Mouse (Mus musculus) kidney, adult 11 months (tissue): ENCODE data around the gene Alg6.

Experiments
- DNase-seq: peaks from one replicate; pipeline ENCODE4 v3.0.0; 2022

Alg6 gene

GRCm38 (mm10) chr4:99714904-99715782, at the start of gene Alg6:
Gene Alg6 (plus strand): TSS chr4:99715664.
- peak; percentile 95 for DNase-seq

DNA sequence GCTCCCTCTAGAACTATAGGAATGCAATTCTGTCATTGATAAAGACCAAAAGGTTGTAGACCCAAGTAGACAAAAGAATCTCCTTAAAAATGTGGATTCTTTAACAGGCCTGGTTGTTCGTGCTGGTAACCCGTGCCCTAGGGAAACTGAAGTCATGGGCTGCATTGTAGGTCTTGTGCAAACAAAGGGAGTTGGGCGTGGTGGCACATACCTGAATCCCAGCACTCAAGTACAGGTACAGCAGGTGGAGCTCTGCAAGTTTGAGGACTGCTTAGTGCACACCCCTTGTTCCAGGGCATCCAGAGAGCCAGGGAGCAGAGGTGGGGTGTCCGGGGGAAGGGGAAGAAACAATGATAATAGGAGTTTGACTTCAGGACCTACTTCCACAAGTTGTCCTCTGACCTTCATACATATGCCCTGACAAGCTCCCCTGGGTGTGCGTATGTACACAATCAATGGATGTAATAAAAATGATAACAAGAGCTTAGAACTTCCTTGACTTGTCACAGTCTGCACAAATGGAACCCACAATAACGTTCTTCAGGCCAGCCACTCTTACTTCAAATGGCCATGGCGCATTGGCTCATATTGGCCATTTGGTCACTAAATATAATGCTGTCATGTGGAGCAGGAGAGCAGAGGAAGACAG, 45.1 kb upstream of the Alg6 start:
- no peak for DNase-seq

GRCm38 (mm10) chr4:99675191-99675590, 40.3 kb upstream of the Alg6 start:
- DNase-seq = no peak

- DNase-seq = no peak
Observed at GRCm38 (mm10) chr4:99683941-99684340, 31.5 kb upstream of the Alg6 start.

- no peak for DNase-seq
Observed at GRCm38 (mm10) chr4:99686308-99686707, 29.2 kb upstream of the Alg6 start.

- no peak for DNase-seq
Observed at GRCm38 (mm10) chr4:99712583-99713183, 2.8 kb upstream of the Alg6 start.

DNA sequence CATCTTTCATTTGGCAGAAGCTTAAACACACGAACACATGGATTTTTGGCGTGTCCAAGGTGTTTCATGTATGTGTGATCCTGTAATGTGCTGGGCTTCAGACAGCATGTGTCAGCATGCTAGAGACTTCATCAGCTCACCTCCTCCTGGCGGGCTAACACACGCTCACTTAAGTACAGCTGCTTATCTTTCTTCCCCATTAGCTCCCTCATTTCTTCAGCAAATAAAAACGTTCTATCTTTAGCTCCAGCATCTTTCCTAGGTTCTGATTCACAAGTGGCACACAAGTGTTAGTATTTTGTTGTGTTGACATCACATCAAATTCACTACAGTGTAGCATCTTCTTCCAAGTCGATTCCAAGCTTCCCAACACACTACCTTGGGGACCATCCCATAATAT, 1.5 kb upstream of the Alg6 start:
- no peak for DNase-seq

DNA sequence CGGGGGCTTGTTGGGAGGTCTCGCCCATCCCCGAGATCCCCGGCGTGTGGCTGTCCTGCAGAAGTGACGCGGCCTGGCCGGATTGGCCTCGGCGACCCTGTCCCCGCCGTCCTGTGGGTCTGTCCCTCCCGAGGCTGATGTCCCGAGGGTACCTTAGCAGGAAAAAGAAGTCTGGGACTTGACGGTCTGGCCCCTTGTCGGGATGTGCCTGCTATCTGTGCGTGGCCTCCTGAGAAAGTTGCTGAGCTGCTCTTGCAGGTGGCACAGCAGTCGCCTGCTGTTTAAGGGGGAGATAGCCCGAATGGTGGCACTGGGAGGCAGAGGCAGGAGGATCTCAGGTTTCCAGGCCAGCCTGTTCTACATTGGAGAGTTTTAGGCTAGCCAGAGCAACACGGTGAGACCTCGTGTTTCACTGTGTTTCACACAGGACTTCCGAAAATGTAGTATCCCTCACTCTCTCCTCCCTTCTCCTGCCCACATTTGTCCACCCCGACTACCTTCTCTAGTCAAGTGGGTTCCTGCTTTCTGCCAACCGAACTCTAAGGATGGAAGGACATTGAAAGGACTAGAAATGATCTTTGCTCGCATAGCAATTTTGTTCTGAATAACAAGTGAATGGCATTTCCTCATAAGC, 436 bp downstream of the Alg6 start:
- DNase-seq = no peak

- no peak for DNase-seq
Observed at GRCm38 (mm10) chr4:99717905-99718304, 2.4 kb downstream of the Alg6 start.

DNA sequence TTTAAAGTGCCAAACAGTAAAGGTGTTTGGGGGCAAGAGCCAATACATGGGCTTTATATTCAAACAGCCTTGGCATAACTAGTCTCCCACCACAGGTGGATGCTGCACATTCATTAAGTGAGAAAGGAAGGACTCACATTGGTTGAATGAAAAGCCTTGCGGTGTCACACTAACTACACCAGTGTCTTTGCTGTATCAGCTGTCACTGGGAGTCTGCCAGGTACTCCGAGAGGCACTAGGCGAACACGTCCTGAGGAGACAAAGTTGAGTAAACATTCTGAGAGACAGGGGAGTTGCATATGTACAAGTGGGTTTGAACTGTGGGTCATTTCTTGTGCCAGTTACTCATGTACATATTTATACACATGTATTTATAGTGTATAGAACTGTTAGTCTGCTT, 8.9 kb downstream of the Alg6 start:
- DNase-seq = no peak

- DNase-seq = no peak
Observed at GRCm38 (mm10) chr4:99725914-99726451, 10.5 kb downstream of the Alg6 start.

DNA sequence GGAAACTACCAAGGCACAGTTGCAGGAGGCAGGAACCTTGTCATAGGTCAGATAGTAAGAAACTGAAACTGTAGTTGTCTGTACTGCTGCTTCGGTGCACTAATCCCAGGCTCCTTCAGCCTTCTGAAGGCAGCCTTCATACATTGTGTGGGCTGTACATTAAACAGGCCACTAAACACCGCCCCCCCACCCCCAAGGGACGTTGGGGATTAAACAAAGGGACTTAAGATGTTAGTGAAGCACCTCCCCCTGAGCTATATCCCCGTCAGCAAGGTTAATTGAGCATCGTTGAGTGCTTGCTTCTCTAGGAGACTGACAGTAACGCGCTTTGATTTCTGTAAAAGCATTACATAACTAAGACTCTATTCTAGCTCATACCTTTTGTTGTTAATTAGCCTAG, 24.4 kb downstream of the Alg6 start:
- DNase-seq = no peak

GRCm38 (mm10) chr4:99752426-99752825, 37.0 kb downstream of the Alg6 start:
- DNase-seq = no peak

DNA sequence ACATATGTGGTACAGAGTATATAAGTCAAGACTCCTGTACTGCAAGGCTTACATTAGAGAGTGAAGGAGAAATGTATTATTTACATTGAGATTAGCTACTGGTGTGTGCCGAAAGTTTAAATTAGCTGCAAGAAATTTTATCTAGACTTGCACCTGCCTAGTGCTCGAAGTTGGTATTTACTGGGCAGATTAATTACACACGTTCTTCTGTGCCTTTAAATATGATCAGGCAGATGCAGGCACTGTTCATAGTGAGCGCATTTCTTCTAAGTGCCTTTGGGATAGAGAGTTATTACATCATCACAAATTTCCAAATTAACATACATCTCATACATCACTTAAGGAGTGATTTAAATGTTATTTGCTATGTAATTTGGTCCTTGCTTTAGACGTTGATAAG, 50.8 kb downstream of the Alg6 start:
- no peak for DNase-seq

- peak; percentile 19 for DNase-seq
Observed at GRCm38 (mm10) chr4:99766753-99767152, 51.3 kb downstream of the Alg6 start.

DNA sequence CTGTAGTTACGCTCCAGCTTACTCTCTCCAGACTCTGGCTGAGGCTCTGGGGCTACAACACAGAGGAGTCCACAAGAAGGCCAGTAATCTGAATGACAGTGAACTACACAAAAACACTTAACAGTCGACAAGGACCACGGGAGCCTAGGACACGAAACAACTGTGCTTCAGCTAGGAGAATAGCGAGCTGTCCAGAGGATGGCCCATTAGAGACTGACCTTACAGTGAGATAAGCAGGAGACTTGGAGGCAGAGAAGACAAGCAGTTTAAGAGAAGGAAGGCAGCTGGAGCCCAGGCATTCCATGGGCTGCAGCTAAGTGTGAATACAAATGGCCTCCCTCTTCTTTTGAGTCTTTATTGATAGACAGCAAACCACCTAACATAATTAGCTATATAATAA, 55.1 kb downstream of the Alg6 start:
- no peak for DNase-seq

- DNase-seq = peak; percentile 25
Observed at GRCm38 (mm10) chr4:99773041-99773440, 57.6 kb downstream of the Alg6 start.

DNA sequence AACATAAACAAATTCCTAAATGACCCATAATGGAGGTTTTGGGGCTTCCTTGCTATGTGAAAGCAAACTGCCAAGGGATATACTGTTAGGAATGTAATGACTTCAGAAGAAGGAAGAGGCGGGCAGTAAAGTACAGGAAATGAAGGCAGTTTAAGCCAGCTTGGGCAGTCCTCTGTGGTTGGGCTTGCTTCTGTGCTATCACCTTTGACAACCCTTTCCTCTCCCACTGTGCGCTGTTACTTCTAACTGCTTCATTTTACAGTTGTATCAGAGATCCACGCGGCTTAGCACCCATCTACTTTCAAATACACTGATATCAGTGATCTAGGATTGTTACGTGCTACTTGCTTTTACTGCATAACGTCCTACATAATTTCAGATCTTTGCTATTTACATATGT, 76.9 kb downstream of the Alg6 start:
- no peak for DNase-seq
